Mouse (Mus musculus) B cell, adult 67 days (primary cell): ENCODE results near the gene BC049352. TPM values are rescaled to one million over a fixed set of nuclear protein-coding genes. Genes with fewer than 3 reads are reported as not detected.

ENCODE experiments used
- total RNA-seq, 2 experiments: library from RNA; stranded (reverse); gene quantifications; 4 replicates each; pipeline ENCODE4 v1.2.4; 2023

Gene BC049352
- total RNA-seq, result not detected

GRCm38 (mm10) chr9:45181770-45182169, at the start of gene BC049352:
Gene BC049352, plus strand, starts transcription at chr9:45182007.

GRCm38 (mm10) chr9:45138191-45139032, 43.4 kb upstream of the BC049352 start, which contains the start of gene Scn4b:
Gene Scn4b, plus strand, starts transcription at chr9:45138395.

GRCm38 (mm10) chr9:45203797-45204410, 22.1 kb downstream of the BC049352 start, which contains the start of gene Tmprss4:
Gene Tmprss4, minus strand, starts transcription at chr9:45204092.

GRCm38 (mm10) chr9:45268597-45269325, 87.0 kb downstream of the BC049352 start, which contains the start of gene Il10ra:
Gene Il10ra, minus strand, starts transcription at chr9:45269149.

Other genes starting within 250 kb of the BC049352 start
- 100 to 1,000 TPM; 102 to 103 TPM for gene Ube4a, start 216.4 kb upstream of the BC049352 start, total RNA-seq
- gene Cd3g, start 201.6 kb upstream of the BC049352 start, total RNA-seq, result 1 to 10 TPM; 1.5 to 3.8 TPM
- gene Cd3d, start 200.2 kb upstream of the BC049352 start, total RNA-seq, result 1 to 10 TPM; 2.3 to 4.2 TPM
- gene Cd3e, start 172.4 kb upstream of the BC049352 start, total RNA-seq, result 1 to 10 TPM; 1.3 to 5.0 TPM
- under 1 TPM; 0.44 to 0.80 TPM for gene Mpzl2, start 142.2 kb upstream of the BC049352 start, total RNA-seq
- gene Mpzl3, start 126.8 kb upstream of the BC049352 start, total RNA-seq, result 10 to 100 TPM in 1 of 2 experiments, 1 to 10 TPM in 1; 9.4 to 11.5 TPM
- 10 to 100 TPM; 26.2 to 30.4 TPM for gene Jaml, start 102.8 kb upstream of the BC049352 start, total RNA-seq
- gene Scn2b, start 64.2 kb upstream of the BC049352 start, total RNA-seq, result 1 to 10 TPM in 1 of 2 experiments, under 1 TPM in 1; 0.53 to 1.2 TPM
- under 1 TPM; 0.47 to 0.49 TPM for gene Scn4b, start 43.6 kb upstream of the BC049352 start, total RNA-seq
- not detected for gene Tmprss4, start 22.1 kb downstream of the BC049352 start, total RNA-seq
- 100 to 1,000 TPM; 161 to 178 TPM for gene Il10ra, start 87.1 kb downstream of the BC049352 start, total RNA-seq
- gene Tmprss13, start 137.1 kb downstream of the BC049352 start, total RNA-seq, result under 1 TPM; 0.56 to 0.70 TPM
- not detected for gene Fxyd6, start 188.2 kb downstream of the BC049352 start, total RNA-seq
- gene Fxyd2, start 217.7 kb downstream of the BC049352 start, total RNA-seq, result not detected
- gene Dscaml1, start 244.6 kb downstream of the BC049352 start, total RNA-seq, result not detected